Mouse (Mus musculus): ENCODE measurements around the gene Slc16a7.

DNA sequence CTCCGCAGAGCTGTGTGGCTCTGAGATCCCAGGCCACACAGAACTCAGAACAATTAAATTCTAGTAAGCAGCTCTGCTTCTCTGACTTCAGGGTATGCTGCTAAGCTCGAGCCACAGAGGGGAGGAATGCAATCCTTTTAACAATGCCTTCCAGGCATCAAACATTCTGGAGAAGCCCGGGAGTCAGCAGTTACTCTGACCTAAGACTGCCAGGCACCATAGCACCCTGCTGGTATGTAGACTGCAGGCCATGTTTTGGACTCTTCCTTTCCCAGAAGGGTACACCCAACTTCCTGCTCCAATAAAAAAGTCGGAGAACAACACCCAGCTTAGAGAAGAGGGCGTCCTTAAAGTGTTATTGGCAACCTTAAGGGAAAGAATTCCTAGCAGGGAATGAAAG lies 205.1 kb downstream of the Slc16a7 start:
- no peak for TF ChIP-seq ZNF384 (IDR thresholded peaks at IDR 0.05; ENCODE audit: low read depth, low read length)
- no peak for TF ChIP-seq MAFK (IDR thresholded peaks at IDR 0.05; ENCODE audit: borderline replicate concordance, low read depth, low read length)
- TF ChIP-seq CTCF (IDR thresholded peaks at IDR 0.05 in 2 of 3, conservative IDR thresholded peaks at IDR 0.05 in 1 of 3; ENCODE audit: control insufficient read depth in 1 of 3, insufficient read depth in 1 of 3, low read depth in 2 of 3, low read length in 3 of 3, poor library complexity in 1 of 3, severe bottlenecking in 1 of 3), result no peak
- no peak for TF ChIP-seq MXI1 (IDR thresholded peaks at IDR 0.05; ENCODE audit: low read depth, low read length)
- TF ChIP-seq CHD1 (IDR thresholded peaks at IDR 0.05; ENCODE audit: low read depth, low read length), result no peak
- no peak for TF ChIP-seq NELFE (IDR thresholded peaks at IDR 0.05; ENCODE audit: low read depth, low read length)
- TF ChIP-seq MAZ (IDR thresholded peaks at IDR 0.05; ENCODE audit: low read depth, low read length), result no peak
- TF ChIP-seq GATA1 (IDR thresholded peaks at IDR 0.05; ENCODE audit: low read depth, low read length), result no peak
- TF ChIP-seq POLR2A (IDR thresholded peaks at IDR 0.05; ENCODE audit: control insufficient read depth in 1 of 2, insufficient read depth in 1 of 2, low read depth in 1 of 2, low read length in 2 of 2, poor library complexity in 1 of 2), result no peak
- no peak for TF ChIP-seq HCFC1 (IDR thresholded peaks at IDR 0.05; ENCODE audit: low read depth, low read length)
- no peak for TF ChIP-seq E2F4 (IDR thresholded peaks at IDR 0.05; ENCODE audit: borderline replicate concordance, low read depth, low read length)
- no peak for TF ChIP-seq TAL1 (IDR thresholded peaks at IDR 0.05; ENCODE audit: low read length)
- no peak for TF ChIP-seq USF1 (IDR thresholded peaks at IDR 0.05; ENCODE audit: low read depth, low read length)

All from MEL (cell line).